Mouse (Mus musculus) hematopoietic stem cell, adult 5-6 weeks (primary cell): Measurements from ENCODE around the gene Fscn1. TPM values are rescaled to one million over a fixed set of nuclear protein-coding genes. Genes with fewer than 3 reads are reported as not detected.

Source experiments
- ATAC-seq, 2 experiments: fragments of 125-278 bp in 1 of 2; replicated peaks in 1 of 2; 2 replicates each; pipeline ENCODE4 v1.8.0; 2016 to 2017; ENCODE audit warnings: inconsistent platforms in 2 of 2, mild to moderate bottlenecking in 2 of 2, moderate number of reproducible peaks in 2 of 2, low read depth in 1 of 2, moderate TSS enrichment in 1 of 2; ENCODE audit not compliant: low FRiP score in 2 of 2, poor library complexity in 2 of 2, severe bottlenecking in 2 of 2, insufficient read depth in 1 of 2, low TSS enrichment in 1 of 2
- total RNA-seq: library from RNA; stranded (forward); fragments of 172-1452, 232-1000 nt; gene quantifications from 2 replicates; pipeline ENCODE4 v1.2.3, GENCODE M21; 2017

Gene Fscn1
- total RNA-seq, 1 experiment from 2014 or later = 7.0 TPM

DNA sequence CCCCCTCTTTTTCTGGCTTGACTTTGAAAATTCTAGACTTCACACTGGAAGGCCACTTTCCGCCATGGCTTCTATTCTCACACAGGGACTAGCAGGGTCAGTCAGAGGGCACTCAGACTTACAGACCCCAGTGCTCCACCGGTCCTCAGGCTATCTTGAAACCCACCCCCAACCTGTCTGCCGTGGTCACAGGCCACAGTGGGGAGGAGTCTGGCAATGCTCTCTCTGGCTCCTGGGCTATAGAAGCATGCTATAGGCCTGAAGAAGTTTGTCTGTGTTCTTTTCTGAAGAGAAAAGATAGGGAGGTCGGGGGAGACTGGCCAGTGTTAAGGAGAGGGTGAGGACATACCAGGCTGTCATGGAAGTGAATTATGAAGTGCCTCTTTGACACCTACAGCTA is 39.9 kb downstream of the Fscn1 start:
- no peak for ATAC-seq

DNA sequence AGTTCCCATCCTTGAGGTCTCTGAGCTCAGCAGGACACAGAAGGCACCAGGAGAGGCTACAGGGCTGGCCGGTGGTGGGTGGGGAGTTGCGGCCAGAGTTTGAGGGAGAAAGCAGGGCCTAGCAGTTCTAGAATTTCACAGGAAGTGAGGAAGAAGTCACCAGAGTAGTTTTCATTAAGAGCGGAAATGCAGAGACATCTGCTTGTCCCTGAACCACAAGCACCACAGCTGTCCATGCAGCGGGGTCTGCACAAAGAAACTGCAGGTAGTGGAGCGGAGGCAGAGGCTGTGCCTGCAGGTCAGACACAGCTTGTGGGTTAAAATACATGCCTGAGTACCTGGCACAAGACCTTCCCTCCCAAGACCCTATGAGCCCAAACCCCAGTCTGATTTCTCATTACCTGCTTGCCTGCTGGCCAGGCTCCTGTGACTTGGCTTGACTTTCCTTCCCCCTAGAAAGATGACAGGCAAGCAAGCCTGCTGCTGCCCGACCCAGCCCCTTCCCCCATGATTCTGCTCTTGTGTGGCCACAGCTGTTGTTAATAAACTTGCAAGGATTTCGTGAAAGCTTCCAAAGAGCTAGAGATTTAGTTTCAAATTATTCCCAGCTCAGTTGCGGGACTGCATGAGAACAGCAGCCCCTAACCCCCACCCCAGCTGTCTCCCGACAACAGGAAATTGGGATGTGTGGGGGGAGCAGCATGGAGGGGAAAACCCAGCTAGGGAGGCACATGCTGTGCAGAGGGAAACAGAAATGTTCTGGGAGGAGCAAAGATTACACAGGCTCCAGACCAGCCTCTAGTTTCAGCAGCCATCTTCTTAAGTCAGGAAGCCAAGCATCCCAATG is 40.7 kb downstream of the Fscn1 start:
- no peak for ATAC-seq

DNA sequence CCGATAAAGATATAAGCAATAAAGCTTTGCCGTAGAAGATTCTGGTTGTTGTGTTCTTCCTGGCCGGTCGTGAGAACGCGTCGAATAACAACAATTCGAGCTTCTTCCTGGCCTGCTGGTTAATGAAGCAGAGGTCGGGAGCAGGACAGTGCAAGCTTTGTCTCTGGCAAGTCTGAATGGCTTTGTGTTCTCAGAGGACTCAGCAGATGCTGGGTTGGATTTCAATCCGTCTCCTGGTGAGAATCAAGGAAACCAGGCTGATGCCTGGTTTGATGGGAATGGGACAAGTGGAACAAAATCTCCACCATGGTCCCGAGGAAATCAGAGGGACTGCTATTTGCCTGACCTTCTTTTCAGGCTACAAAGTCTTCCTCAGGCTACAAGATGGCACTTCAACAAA is 49.2 kb downstream of the Fscn1 start:
- no peak for ATAC-seq

DNA sequence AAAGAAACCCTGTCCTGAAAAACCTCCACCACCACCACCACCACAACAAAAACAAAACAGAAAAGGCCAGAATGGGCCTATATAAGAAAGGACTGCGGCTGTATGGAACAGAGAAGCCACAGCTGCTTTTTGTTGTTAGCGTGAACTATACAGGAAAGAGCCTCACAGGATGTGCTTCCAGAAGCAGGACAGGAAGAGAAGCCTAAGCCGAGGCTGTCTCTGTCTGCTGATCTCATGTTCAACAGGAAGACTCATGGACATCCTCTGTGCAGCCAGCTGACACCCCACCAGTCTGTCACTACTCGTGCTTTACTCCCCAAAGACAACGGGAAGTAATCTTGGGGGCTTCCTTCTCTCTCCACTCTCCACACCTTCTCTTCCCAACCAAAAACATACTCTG is 57.3 kb downstream of the Fscn1 start:
- no peak for ATAC-seq

Other genes with a start within 250 kb of the Fscn1 start
- gene Tnrc18, start 142.7 kb upstream of the Fscn1 start, total RNA-seq = 12.9 and 21.4 TPM in 2 replicates
- 1.8 and 5.8 TPM in 2 replicates for gene Fbxl18, start 64.9 kb upstream of the Fscn1 start, total RNA-seq
- gene Actb, start 53.6 kb upstream of the Fscn1 start, total RNA-seq = 2,681 and 4,323 TPM in 2 replicates
- 57.0 and 59.8 TPM in 2 replicates for gene Rnf216, start 152.7 kb downstream of the Fscn1 start, total RNA-seq
- not detected in 2 replicates for gene Olfr718-ps1, start 187.2 kb downstream of the Fscn1 start, total RNA-seq
- 12.7 and 19.6 TPM in 2 replicates for gene Rbak, start 220.4 kb downstream of the Fscn1 start, total RNA-seq
- not detected in 2 replicates for gene Spdye4b, start 220.7 kb downstream of the Fscn1 start, total RNA-seq